Mouse (Mus musculus): ENCODE data around the gene Gabrr1. TPM values are rescaled to one million over a fixed set of nuclear protein-coding genes. Genes with fewer than 3 reads are reported as not detected.

The Gabrr1 gene
- polyA plus RNA-seq, 1 experiment from 2014 or later: 0.07 TPM

Other genes with a start within 250 kb of the Gabrr1 start
- 23.7 and 32.0 TPM in 2 replicates for gene Ankrd6, start 181.7 kb upstream of the Gabrr1 start, polyA plus RNA-seq (2016; fragmentation: Nextera tagmentation; extraction: Ambion mirVana)
- gene Rragd, start 149.5 kb upstream of the Gabrr1 start, polyA plus RNA-seq (2016; fragmentation: Nextera tagmentation; extraction: Ambion mirVana): 28.4 and 29.0 TPM in 2 replicates
- 46.5 and 49.5 TPM in 2 replicates for gene Ube2j1, start 101.1 kb upstream of the Gabrr1 start, polyA plus RNA-seq (2016; fragmentation: Nextera tagmentation; extraction: Ambion mirVana)
- 0.24 and 0.39 TPM in 2 replicates for gene Gabrr2, start 69.5 kb upstream of the Gabrr1 start, polyA plus RNA-seq (2016; fragmentation: Nextera tagmentation; extraction: Ambion mirVana)
- gene Pm20d2, start 57.2 kb downstream of the Gabrr1 start, polyA plus RNA-seq (2016; fragmentation: Nextera tagmentation; extraction: Ambion mirVana): 1.1 TPM in 2 replicates
- 4.7 and 6.5 TPM in 2 replicates for gene Srsf12, start 76.5 kb downstream of the Gabrr1 start, polyA plus RNA-seq (2016; fragmentation: Nextera tagmentation; extraction: Ambion mirVana)
- gene Pnrc1, start 157.6 kb downstream of the Gabrr1 start, polyA plus RNA-seq (2016; fragmentation: Nextera tagmentation; extraction: Ambion mirVana): 70.6 and 74.5 TPM in 2 replicates
- 33.3 and 36.6 TPM in 2 replicates for gene Rngtt, start 177.8 kb downstream of the Gabrr1 start, polyA plus RNA-seq (2016; fragmentation: Nextera tagmentation; extraction: Ambion mirVana)